Mouse (Mus musculus): ENCODE measurements around the gene Itgb2. TPM values are rescaled to one million over a fixed set of nuclear protein-coding genes. Genes with fewer than 3 reads are reported as not detected.
A peak's percentile ranks its signal among the peaks of the same experiment; 100 is the strongest.

The Itgb2 gene
- 19.2 and 25.3 TPM in 2 replicates for polyA plus RNA-seq (2012; rRNA removed)

DNA sequence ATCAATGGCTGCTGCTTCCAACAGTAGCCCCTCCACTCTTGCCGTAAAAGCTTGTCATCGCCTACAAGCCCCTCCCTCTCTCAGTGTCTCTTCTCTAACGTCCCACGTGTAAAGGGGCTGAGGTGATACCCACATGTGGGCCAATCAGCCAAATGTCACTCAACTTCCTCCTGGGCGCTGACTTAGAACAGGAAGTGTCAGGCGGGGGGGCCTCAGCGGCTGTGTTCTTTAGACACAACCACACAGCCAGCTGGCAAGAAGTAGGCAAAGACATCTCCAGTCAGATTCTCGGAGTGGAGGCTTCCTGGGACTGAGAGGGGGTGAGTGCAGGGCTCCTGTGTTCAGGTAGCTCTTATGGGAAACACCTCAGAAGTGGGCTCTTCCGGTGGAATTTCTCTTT lies at the start of gene Itgb2:
Itgb2 (plus strand) TSS at position 113 of the 400 bp plus-strand sequence.
- no peak for DNase-seq (ENCODE audit: low read depth, low spot score)
- 54% methylated on average over 9 of the region's 9 CpGs for WGBS

DNA sequence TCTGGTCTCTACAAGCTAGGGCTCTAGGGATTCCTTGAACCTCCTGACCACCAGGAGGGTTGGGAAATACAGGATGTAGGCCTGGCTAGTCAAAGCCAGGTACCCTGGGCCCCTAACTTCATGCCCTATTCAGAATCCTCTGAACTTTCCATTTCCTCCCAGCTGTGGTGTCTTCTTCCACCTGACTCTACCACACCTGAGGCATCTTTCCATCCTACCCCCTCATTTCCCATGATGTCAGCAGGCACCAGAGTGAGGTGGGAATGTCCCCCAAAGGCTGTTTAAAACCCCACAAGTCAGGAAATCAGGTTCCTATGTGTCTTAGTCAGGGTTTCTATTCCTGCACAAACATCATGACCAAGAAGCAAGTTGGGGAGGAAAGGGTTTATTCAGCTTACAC lies 48.2 kb upstream of the Itgb2 start:
- no peak for DNase-seq (ENCODE audit: low read depth, low spot score)

DNA sequence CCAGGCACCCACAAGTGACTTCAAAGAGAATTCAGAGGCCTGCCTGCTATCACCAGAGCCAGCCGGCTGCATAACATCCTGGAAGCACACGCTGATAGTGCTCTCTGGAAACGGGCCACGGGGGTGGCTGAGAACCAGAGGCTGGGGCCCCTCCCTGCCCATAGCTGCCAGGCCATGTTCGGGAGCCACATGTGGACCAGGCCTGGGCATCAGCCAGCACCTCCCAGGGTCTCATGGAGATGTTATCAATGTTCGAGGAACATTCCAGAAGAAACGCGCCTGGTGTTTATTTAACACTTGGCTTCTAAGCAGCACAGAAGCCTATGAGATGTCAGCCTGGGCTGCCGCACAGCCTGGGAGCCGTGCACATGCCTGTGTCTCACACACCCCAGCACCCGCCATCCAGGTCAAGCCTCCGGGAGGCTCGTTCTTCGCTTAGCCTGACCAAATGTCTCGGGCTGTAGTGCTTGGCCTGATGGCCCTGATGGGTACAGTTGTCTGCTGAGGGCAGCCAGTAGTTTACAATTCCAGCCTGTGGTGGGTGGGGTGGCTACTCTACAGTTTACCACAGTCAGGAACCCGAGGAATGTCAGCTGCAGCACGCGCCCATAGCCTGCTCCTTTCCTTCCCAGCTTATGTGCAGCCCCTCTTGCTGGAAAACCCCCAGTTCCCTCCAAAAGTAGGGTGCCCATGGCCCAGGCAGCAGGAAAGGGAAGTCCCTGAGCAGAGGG lies 45.7 kb upstream of the Itgb2 start:
- DNase-seq (ENCODE audit: low read depth, low spot score), result no peak
- WGBS, result 14% methylated on average over 18 of the region's 18 CpGs

DNA sequence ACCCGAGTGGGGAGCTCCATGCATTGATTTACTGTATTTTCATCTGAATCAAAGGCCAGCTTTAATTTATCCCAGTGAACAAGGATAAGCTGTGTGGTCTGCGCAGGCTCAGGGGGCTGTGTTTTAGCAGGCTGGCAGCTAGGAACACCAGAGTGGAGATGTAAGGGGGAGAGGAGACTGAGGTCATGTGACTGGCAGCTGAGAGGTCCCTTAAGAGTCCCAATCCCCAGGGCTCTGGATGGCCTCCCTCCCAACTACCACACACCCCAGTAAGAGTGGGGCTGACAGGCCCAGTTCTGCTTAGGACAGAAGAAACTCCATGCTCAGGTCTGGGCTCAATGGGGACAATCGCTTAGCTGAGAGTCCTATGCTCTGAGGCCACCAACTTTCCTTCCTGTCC lies 44.3 kb upstream of the Itgb2 start:
- WGBS, result 83% methylated on average over 3 of the region's 3 CpGs
- DNase-seq (ENCODE audit: low read depth, low spot score), result no peak

DNA sequence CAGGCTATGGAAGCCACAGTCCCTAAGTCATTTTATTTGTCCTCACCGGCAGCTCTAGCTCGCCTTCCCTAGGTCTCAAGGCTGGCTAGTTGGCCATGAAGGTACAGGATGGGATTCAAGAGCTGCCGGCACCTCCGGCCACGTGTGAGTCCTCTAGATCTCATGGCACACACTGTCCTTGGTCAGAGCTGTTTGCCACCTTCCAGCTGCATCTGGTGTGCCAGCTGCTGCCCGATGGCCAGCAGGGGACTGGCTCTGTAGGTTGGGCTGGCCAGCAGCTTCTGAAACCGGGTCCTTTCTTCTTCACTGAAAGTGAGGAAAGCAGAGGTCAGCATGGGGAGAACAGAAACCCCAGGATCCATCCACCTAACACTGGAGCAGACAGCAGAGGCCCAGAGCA lies 41.9 kb upstream of the Itgb2 start:
- WGBS, result 93% methylated on average over 7 of the region's 7 CpGs

DNA sequence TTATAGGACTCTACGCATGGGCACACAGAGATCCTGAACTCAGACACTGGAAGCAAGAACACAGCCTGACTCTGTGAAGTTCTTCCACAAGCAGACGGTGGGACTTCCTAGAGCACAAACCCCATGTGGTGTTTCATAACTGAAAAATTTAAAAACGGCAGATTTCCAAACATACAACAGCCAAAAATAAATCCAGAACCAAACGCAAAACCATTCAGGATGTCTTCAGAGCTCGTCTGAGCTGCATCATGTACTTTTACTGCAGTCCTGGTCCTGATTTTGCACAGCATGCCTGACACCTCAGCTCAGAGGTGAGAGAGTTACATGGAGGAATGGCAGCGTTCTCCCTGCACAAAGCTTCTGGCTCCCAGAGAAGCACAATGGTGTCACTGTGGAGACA lies 38.5 kb upstream of the Itgb2 start:
- 85% methylated on average over 6 of the region's 6 CpGs for whole genome bisulfite sequencing
- no peak for DNase-seq (ENCODE audit: low read depth, low spot score)

More for the DNA sequence above, 41.9 kb upstream of the Itgb2 start:
- no peak for DNase-seq (ENCODE audit: low read depth, low spot score)

DNA sequence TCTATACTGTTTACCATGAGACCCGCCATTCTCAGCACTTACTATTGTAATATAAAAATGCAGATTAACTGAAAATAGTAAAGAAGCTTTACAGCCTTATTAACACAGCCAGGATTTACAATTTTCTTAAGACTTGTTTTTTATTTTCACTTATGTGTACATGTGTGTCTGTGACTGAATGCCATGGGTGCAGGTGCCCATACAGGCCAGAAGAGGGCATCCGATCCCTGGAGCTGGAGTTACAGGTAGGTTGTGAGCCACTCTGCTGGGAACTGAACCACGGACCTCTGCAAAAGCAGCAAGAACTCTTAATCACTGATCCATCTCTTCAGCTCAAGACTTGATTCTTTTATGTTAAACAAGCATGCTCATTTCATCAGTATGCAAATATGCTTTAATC lies 37.2 kb upstream of the Itgb2 start:
- 99% methylated on average over 3 of the region's 3 CpGs for WGBS
- no peak for DNase-seq (ENCODE audit: low read depth, low spot score)

DNA sequence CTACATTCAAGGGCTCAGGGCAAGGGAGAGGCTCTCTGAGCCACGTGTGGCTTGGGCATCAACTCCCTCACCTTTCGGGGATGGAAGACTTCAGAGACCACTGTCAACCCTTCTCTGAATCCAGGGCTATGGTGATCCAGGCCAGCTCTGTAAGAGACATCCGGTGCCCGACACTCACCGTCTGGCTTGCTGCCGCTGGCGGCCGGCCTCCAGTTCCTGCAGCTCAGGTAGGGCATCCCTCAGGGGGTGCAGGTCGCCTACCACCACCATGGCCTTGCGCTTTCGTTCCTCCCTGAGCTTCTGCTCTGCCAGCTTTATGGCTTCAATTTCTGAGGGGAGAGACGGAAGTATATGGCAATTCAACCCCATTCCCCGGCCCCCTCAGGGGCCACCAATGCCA lies 32.9 kb upstream of the Itgb2 start:
- 94% methylated on average over 13 of the region's 13 CpGs for WGBS
- DNase-seq (ENCODE audit: low read depth, low spot score), result no peak

DNA sequence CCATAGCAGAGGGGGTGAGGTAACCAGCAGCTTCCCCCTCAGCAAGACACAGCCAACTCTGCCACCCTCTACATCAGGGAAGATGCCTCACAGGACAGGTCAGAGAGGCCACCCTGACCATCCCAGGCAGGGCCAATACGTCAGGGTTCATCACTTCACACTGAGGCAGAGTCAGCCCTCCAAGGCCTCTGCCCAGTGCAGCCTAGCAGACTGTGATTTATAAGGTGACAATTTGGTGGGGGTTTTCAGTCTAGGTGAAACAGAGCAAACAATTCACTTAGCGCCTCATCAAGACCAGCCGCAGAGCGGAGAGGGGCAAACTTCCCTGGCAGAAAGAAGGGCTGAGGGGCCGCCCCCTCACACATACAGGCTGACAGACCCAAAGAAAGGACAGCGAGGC lies 31.8 kb upstream of the Itgb2 start:
- WGBS, result 90% methylated on average over 6 of the region's 6 CpGs
- no peak for DNase-seq (ENCODE audit: low read depth, low spot score)

DNA sequence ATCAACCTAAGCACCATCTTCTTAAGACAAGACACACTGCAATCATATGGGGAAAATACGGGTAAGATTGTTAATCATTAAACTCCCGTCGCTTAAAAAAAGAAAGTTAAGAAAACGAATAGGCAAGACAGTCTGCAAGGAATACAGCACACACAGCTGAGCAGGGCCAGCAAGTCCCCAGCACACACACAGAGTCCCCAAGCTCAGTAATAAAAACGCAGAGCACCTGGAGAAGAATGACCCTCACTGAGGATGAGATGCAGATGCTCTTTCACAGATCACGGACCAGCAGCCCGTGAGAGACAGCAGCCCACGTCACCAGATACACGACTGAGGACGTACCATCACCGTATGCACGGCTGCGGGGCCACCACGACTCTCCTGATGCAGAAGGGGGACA lies 29.4 kb upstream of the Itgb2 start:
- no peak for DNase-seq (ENCODE audit: low read depth, low spot score)
- WGBS, result 38% methylated on average over 14 of the region's 14 CpGs

DNA sequence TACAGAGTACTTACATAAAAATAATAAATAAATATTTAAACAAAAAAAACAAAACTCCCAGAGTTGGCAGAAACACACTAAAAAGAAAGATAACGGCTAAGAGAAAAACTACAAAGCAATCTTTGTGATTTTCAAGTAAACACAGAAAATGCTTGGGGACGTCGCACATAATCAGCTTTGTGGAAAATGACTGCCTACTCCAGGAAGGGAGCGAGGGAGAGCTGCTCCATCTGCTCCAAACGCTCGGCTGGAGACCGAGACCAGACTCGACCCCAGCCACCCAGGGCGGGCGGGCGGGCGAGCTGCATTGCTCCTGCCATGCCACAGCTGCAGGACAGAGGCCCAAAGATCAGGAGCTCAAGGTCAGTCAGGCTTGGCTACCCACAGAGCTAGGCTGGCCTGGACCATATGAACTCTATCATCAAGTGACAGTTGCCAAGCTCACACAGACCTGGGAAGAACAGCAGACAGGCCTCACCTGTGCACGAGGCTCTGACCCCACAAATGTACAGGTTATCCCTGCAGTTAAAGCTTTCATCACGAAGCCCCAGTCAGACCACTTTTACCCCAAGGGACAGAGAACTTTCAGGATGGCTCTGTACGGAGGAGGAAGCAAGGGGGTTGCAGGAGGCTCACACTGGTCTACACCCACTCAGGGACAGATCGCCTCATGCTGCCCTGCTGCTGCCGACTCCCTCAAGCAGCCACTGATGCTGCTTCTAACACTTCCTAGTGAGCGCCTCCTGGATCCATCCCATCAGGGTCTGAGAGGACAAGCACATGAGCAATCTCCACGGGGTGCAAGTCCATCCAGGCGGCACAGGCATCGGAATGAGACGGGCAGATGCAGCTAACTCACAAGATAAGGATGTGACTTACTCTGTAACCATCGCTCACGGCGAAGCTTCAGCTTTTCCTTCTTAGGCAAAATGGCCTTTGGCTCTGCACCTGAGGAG lies 26.8 kb upstream of the Itgb2 start:
- no peak for DNase-seq (ENCODE audit: low read depth, low spot score)
- WGBS, result 91% methylated on average over 25 of the region's 25 CpGs

DNA sequence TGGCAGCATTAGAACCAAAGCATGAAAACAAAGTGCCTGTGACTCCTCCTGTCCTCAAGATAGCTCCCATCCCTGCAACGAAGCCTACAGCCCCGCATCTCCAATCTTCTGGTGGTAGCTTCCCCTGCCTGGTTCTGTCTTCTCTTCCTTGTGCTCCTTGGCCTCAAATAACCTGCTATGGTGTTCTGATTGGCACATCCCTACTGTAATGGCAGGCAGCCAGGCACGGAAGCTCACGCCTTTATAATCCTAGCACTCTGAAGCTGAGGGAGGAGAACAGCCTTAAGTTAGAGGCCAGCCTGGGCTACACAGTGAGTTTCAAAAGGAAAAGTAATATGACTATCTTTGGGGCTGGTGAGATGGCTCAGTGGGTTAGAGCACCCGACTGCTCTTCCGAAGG lies 25.9 kb upstream of the Itgb2 start:
- no peak for DNase-seq (ENCODE audit: low read depth, low spot score)
- WGBS, result 63% methylated on average over 6 of the region's 6 CpGs

DNA sequence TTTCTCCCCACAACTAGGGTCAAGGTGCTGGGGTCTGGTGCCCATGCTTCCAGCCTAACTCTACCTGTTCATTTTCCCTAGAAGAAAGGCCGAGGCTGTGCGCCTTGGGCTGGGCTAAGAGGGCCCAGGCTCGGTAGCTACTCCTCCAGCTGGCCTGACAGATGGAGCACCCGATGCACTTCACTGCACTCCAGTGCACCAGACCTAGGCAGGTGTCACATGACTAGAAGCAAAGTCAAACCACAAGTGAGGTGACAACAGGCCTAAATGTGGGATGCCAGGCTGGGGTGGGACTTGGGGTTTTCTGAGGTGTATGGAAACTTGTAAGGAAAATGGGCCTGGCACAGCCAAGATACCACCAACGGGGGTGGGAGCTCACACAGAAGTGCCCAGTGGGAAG lies 23.5 kb upstream of the Itgb2 start:
- no peak for DNase-seq (ENCODE audit: low read depth, low spot score)
- WGBS, result 87% methylated on average over 5 of the region's 5 CpGs

DNA sequence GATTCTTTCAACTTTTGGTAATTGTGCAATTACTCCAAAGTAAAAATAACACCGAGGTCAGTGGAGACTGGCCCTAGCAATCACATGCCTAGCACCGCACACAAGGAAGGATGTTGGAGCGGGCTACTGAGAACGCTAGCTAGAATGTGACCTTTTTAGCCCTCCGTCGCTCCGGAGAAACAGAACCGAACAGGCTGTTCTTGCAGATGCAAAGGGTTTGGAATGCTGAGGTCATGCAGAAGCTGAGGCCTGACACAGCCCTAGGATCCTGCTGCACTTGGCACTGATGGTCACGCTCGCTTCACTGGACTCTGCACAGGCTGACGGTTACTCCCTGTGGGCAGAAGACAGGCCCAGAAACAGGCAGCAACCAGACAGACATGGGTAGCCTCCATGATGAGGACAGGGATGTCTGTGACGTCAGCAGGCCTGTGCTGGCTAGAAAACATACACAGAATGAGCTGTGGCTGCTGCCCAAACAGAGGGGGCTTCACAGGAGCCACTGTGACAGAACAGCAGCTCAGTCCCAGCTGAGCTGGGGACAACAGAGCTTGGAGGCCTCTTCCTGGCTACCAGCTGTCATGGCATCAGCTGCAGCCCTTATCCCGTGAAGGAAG lies 23.0 kb upstream of the Itgb2 start:
- no peak for DNase-seq (ENCODE audit: low read depth, low spot score)

DNA sequence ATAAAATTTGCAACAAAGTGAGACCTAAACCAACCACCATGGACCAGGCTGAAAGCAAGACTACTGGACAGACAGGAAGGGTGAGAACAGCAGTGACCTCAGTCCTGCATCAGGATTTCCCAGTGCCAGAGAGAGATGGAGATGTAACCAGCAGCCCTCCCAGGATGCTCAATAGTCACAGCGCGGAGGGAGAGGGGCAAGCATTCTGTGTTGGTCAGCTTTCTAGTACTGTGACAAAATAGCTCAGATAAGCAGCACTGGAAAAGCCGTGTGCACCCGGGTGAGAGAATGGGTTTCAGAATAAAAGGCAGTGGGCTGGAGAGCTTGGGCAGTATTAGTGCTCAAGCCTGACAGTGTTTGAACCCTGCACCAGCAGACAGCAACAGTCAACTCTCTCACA lies 22.3 kb upstream of the Itgb2 start:
- no peak for DNase-seq (ENCODE audit: low read depth, low spot score)
- 91% methylated on average over 4 of the region's 4 CpGs for WGBS

More for the DNA sequence above, 23.0 kb upstream of the Itgb2 start:
- 87% methylated on average over 13 of the region's 13 CpGs for WGBS

DNA sequence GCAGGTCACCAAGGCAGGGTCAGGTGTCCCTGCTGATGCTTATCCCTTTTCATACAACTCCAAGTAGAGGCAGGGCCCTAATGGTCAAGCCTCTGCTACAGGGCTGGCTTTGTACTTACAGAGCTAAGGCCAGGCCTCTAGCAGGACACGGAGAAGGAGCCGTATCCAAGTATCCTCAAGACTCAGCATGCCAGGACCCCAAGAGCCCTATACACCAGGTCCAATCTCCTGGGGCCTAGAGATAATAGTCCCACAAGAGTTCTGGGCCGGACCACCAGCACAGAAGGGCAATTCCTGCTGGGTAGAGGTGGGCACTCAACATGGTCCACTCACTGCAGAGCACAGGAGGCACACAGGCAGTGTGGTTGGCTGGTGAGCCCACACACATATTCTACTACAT lies 21.3 kb upstream of the Itgb2 start:
- DNase-seq (ENCODE audit: low read depth, low spot score), result no peak
- 97% methylated on average over 3 of the region's 3 CpGs for WGBS

DNA sequence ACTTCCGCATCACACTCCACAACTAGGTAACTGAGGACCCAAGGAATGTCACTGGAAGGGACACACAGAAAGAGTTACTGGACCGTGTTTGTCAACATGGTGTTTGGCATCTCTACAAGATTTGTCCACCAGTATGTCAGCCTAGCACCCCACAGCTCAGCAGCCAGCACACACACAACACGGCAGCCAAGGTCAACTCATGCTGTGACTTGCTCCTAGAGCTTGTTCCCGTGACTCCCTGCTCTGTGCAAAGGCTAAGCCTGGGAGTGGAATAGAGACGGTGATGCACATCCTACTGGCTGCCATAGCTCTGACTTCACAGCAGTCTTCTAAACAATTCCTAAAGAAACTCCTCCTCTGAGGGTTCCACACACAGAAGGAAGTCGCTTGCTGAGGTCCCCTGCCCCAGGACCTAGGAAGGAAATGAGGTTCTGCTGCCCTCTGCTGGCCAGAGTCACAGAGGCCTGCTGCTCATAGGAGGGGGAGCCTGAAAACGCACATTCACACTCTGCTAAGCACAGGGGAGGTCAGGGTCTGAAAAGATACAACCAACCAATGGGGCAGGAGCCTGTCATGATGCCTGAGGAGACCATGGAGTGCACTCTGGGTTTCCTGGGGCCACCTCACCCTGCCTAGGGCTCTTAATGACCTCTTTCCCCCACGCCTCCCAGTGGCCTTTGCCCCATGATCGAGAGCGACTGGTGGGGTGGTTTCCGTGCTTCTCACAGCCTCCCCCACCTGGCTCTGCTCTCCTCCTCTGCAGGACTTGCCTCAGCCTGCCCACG lies 20.5 kb upstream of the Itgb2 start:
- WGBS, result 39% methylated on average over 12 of the region's 12 CpGs

DNA sequence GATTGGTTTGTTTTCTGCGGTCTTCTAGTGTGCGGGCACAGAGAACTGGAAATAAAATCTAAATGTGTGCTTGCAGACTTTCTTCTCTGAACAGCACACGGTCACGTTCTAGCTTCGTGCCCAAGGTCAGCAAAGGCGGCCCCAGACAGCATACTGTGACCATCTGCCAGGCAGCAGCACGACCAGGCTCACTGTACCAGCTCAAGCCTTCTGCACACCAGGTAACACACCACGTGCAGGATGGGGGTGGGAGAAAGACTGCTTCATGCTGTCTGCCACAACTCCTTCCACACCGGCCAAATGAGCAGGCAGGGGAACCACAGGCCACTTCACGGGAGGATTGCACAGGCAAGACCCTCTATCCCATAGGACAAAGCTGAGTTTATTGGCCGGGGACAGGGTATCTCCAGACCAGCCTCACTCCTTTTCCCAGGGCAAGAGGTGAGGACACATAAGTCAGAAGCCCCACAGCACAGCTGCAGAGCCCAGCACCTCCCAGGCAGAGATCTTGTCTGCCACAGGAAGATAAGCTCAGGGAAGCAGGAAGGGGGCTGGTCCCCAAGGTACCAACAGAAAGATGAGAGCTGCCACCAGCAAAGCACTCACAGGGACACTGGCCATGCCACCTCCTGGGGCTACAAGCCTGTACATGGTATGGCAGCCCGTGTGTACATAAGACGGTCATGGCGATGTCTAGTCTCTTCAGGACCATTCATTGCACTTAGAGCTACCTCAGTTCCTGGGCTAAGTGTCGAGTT lies 19.6 kb upstream of the Itgb2 start:
- no peak for DNase-seq (ENCODE audit: low read depth, low spot score)
- 63% methylated on average over 15 of the region's 15 CpGs for WGBS

More for the DNA sequence above, 20.5 kb upstream of the Itgb2 start:
- peak; percentile 39 for DNase-seq (ENCODE audit: low read depth, low spot score)

All from large intestine, adult 2 months (tissue).